Mouse (Mus musculus) monocyte, adult 5-6 weeks (primary cell): ENCODE results near the gene Olfr374. TPM values are rescaled to one million over a fixed set of nuclear protein-coding genes. Genes with fewer than 3 reads are reported as not detected.

Source experiments
- ATAC-seq: fragments of 153-309, 156-312 bp; replicated peaks from 2 replicates; pipeline ENCODE4 v1.8.0; 2017; ENCODE audit warnings: mild to moderate bottlenecking; ENCODE audit not compliant: low TSS enrichment, insufficient number of reproducible peaks, severe bottlenecking, poor library complexity, low FRiP score
- total RNA-seq: library from RNA; stranded (forward); fragments of 200-1000, 200-491, 200-594 nt; gene quantifications from 3 replicates; pipeline ENCODE4 v1.2.3, GENCODE M21; 2017

Gene Olfr374
- total RNA-seq, 1 experiment from 2014 or later, result not detected

DNA sequence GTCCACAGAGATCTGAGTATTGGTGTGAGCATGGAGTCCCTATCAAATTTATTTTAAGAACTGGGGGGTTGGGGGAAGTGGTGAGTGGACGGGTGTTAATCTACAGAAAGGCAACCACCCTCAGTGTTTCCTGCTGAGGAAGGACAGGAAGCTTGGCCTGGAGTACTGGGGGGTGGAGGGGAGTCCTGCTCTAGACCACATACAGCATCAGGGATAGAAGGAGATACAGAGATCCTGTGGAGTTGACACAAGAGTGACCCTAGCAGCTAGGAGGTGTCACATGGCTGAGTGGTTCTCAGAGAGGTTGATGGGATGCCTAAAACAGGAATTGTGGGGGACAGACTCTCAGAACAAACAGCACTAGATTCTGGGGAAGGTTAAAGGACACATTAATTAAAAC is 26.7 kb downstream of the Olfr374 start:
- no peak for ATAC-seq

GRCm38 (mm10) chr8:72134756-72135445 is 28.1 kb downstream of the Olfr374 start, which contains the start of gene Tpm4:
TSS of gene Tpm4 (plus strand) at chr8:72134975.
- peak; percentile 22 for ATAC-seq

- peak; percentile 8; the same call in 1 of the 2 replicates for ATAC-seq
These were observed 28.8 kb downstream of the Olfr374 start for GRCm38 (mm10) chr8:72135446-72136301.

GRCm38 (mm10) chr8:72136302-72136978 is 29.6 kb downstream of the Olfr374 start:
- peak; percentile 63 for ATAC-seq

DNA sequence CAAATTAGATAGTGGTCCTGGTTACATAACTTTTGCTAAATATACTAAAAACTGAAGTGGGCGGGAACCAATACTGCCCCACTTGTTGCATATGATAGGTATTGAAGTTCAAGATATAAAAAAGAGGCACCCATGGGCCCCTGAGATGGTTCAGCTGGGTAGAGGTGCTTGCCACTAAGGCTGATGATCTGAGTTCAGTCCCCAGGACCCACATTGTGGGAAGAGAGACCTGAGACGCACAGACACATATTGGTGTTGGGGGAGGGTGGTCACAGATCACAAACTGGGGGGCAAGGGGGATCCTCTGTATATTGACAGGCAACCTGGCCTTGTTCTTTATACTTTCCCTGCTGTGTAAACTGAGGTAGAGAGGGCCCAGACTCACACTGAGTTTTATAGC is 30.6 kb downstream of the Olfr374 start:
- ATAC-seq, result no peak

DNA sequence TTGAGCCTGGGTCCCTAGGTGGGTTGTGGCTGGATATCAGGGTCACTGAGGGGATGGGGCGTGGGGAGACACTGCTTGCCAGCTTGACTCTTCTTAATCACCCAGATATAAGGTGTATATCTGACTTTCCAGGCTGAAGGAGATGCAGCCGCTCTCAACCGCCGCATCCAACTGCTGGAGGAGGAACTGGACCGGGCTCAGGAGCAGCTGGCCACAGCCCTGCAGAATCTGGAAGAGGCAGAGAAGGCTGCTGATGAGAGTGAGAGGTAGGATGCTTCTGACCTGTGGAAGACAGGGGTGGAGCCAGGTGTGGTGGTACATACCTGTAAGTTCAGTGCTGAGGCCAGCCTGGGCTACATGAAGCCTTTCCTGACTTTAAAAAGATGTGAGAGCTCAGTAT is 31.6 kb downstream of the Olfr374 start:
- ATAC-seq, result no peak

GRCm38 (mm10) chr8:72143256-72143824 is 36.5 kb downstream of the Olfr374 start:
- no peak for ATAC-seq

- peak; percentile 80 for ATAC-seq
These were observed 37.6 kb downstream of the Olfr374 start for GRCm38 (mm10) chr8:72144345-72144975.

DNA sequence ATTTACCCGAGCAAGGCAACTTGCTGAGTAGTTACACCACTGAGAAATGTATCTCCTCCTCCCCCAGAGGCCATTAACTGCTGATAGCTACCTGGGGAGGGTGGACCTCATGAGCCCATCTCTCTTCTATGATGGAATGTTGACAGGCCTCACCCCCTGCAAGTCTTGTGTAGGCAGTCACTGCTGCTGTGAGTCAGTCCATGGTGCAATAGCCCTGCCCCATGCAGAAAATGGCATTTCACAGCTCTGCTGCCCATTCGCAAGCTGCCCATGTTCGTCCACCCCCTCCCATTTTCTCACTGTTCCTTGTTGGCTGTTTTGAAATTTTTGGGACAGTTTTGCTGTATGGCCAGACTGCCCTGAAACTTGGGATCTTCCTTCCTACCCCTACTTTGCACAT is 38.7 kb downstream of the Olfr374 start:
- no peak for ATAC-seq

GRCm38 (mm10) chr8:72146056-72146455 is 39.2 kb downstream of the Olfr374 start:
- no peak for ATAC-seq

- no peak for ATAC-seq
These were observed 39.7 kb downstream of the Olfr374 start for GRCm38 (mm10) chr8:72146556-72146955.

DNA sequence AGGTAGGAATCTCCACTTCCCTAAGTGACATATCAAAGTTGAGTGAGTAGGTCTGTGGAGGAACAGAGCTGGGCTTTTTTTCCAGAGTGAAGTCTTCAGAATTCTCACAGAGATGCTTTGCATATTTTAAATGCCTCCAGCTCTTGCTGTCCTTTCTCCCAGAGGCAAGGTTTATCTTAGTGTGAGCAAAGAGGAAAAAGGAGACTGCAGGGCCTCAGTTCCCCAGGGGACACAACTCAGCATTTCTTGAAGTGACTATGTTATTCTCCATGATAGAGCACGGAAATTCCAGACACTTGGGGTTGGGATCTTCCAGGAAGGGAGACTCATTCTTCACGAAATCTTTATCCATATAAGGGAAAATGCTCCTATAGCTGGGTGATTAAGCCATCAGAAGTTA is 40.4 kb downstream of the Olfr374 start:
- no peak for ATAC-seq

DNA sequence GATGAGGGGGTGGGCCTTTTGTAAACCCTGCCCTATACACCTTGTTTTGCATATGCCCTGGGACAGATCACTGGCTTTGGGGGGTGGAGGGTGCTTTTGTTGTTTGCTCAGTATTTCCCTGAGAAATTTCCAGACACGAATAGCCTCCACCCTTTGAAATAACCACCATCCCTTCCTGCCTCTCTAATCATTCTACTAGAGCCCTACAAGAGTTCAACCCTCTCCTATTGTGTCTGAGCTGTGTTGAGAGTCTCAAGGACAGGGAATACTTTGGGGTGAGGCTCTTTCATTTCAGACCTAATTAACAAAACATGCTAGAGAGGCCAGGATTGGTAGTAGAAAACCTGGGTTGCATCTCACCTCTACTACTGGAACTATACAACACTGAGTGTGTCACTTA is 42.2 kb downstream of the Olfr374 start:
- no peak for ATAC-seq

DNA sequence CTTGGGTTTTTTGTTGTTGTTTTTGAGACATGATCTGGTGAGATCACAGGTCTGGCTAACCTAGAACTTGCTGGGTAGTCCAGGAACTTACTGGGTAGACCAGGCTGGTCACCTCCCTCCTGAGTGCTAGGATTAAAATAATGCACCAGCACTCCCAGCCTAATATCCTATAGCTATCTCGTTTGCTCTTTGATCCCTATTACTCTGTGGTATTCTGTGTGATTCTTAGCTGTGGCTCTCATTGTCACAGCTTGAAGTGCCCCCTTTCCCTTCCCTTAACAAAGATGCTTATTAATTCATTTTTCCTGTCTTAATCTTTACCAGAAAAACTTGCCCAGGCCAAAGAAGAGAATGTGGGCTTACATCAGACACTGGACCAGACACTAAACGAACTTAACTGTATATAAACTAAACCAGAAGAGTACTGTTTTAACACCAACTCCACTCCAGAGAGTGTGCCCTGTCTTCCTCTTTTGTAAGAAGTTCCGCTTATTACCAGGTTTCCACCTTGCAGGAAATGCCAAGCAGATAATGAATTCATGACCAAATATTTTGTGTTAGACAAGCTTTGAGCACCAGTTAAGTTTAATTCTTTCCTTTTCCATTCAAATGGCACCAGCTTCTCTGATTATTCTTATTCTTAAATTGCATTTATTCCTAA is 44.7 kb downstream of the Olfr374 start:
- peak; percentile 66 for ATAC-seq

DNA sequence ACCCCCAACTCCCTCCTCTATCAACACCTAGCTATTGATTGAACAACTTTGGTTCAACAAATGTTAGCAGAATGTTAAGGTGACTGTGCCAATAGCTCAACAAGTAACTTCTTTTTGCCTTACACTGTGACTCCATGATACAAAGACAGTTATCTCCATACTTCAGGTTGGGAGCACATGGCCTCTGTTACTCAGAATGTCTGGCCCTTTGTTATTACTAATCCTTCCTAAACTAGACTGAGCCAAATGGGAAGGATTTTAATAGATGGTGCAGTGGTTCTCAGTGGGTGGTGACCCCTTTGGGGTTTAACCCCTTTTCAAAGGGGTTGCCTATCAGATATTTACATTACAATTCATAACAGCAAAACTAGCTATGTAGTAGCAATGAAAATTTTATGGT is 46.5 kb downstream of the Olfr374 start:
- ATAC-seq, result no peak

- ATAC-seq, result no peak
These were observed 51.3 kb downstream of the Olfr374 start for GRCm38 (mm10) chr8:72158096-72158495.

DNA sequence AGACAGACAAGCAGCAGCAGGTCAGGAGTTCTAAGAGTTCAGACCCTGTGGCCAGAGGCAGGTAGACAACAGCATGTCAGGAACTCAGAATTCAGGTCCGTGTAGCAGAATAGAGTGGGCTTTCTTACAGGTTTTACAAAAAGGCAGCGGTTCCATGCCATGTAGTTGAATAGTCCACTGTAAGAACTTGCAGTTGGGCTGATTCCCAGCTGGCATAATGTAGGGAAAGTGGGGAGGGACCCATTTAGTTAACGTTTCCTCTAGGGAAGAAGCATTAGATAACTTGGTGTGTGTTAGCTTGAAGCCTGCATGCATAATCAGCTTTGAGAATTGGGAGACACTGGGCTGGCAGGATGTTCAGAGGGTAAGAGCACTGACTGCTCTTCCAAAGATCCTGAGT is 51.9 kb downstream of the Olfr374 start:
- no peak for ATAC-seq

GRCm38 (mm10) chr8:72160007-72160406 is 53.2 kb downstream of the Olfr374 start:
- no peak for ATAC-seq
